Mouse (Mus musculus) WW6 (cell line): ENCODE data around the gene Pde6h.
"Not testable (repeated sequence)": the region's sequence is repeated elsewhere in the genome, so short reads cannot be mapped to it uniquely, and the experiment has no call there.

Experiments used
- DNase-seq: peaks from one replicate; pipeline ENCODE4 v3.0.0-alpha.2; 2013; ENCODE audit warnings: low read depth, low spot score

The Pde6h gene

GRCm38 (mm10) chr6:136940188-136940960, 16.7 kb downstream of the Pde6h start:
- DNase-seq = no peak

GRCm38 (mm10) chr6:136941051-136942021, 17.7 kb downstream of the Pde6h start, which contains the start of gene Arhgdib:
Arhgdib (minus strand) TSS chr6:136941899.
- DNase-seq = no peak

GRCm38 (mm10) chr6:136942280-136942679, 18.6 kb downstream of the Pde6h start:
- no peak for DNase-seq

GRCm38 (mm10) chr6:136943392-136943791, 19.8 kb downstream of the Pde6h start:
- DNase-seq = no peak

GRCm38 (mm10) chr6:136944511-136944910, 20.9 kb downstream of the Pde6h start:
- no peak for DNase-seq

GRCm38 (mm10) chr6:136946241-136946640, 22.6 kb downstream of the Pde6h start:
- DNase-seq = no peak

GRCm38 (mm10) chr6:136946943-136947342, 23.3 kb downstream of the Pde6h start:
- no peak for DNase-seq

GRCm38 (mm10) chr6:136947716-136948115, 24.1 kb downstream of the Pde6h start:
- DNase-seq = no peak

- no peak for DNase-seq
Measured at GRCm38 (mm10) chr6:136950171-136950570, 26.5 kb downstream of the Pde6h start.

- no peak for DNase-seq
Measured at GRCm38 (mm10) chr6:136952930-136953329, 29.3 kb downstream of the Pde6h start.

- DNase-seq = no peak
Measured at GRCm38 (mm10) chr6:136954192-136954591, 30.6 kb downstream of the Pde6h start.

- no peak for DNase-seq
Measured at GRCm38 (mm10) chr6:136954715-136955114, 31.1 kb downstream of the Pde6h start.

- no peak for DNase-seq
Measured at GRCm38 (mm10) chr6:136955240-136955639, 31.6 kb downstream of the Pde6h start.

- DNase-seq = no peak
Measured at GRCm38 (mm10) chr6:136957062-136957461, 33.4 kb downstream of the Pde6h start.

- DNase-seq = no peak
Measured at GRCm38 (mm10) chr6:136959131-136959530, 35.5 kb downstream of the Pde6h start.

GRCm38 (mm10) chr6:136962957-136963356, 39.3 kb downstream of the Pde6h start:
- no peak for DNase-seq

GRCm38 (mm10) chr6:136964609-136965510, 41.2 kb downstream of the Pde6h start:
- DNase-seq = no peak

- DNase-seq = no peak
Measured at GRCm38 (mm10) chr6:136965912-136966311, 42.3 kb downstream of the Pde6h start.

GRCm38 (mm10) chr6:136967466-136967865, 43.8 kb downstream of the Pde6h start:
- no peak for DNase-seq

GRCm38 (mm10) chr6:136968877-136969276, 45.2 kb downstream of the Pde6h start:
- not testable (repeated sequence) for DNase-seq
